Mouse (Mus musculus): Measurements from ENCODE around the gene Lurap1l. TPM values are rescaled to one million over a fixed set of nuclear protein-coding genes. Genes with fewer than 3 reads are reported as not detected.
A peak's percentile ranks its signal among the peaks of the same experiment; 100 is the strongest.

Gene Lurap1l
- 11.6 and 11.7 TPM in 2 replicates for polyA plus RNA-seq (2015; fragmentation: Nextera tagmentation; extraction: Ambion mirVana)

DNA sequence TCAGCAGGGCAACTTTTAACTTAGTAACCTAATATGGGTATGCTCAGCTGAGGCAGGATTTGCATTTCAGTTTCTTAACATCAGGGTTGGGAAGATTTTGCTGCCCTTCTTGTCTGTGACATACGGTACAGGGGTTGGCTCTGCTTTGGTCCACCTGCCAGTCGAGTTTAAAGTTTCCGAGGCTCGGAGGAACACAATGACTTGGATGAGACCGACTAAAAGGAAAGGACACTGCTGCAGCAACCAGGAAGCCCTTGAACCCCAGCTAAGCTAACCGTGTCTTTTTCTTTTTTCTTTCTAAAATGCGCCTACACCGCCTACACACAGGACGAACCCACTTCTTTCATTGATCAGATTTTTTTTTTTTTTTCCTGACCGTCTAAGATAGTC lies at the start of gene Lurap1l:
TSS of gene Lurap1l (plus strand) at position 166 of the 390 bp plus-strand sequence.
- Histone ChIP-seq H3K4me2 (replicated peaks) (peak within 1 kb of the TSS; percentile 90), H3K27me3 (no peaks in the 10 kb centered on the region), H3K4me1 (peaks cover 4% of the 10 kb centered on the region; the same call in 1 of the 2 replicates), H3K9ac (peak within 1 kb of the TSS; percentile 81), H3K9me3 (no peaks in the 10 kb centered on the region), H3K27ac (peak within 1 kb of the TSS; percentile 82), H3K4me3 (peak within 1 kb of the TSS; percentile 74), H3K36me3 (no peaks in the 10 kb centered on the region)
- WGBS = under 1% methylated on average over 10 of the region's 10 CpGs
- ATAC-seq (ENCODE audit: low FRiP score, low read depth) = peak; percentile 16; the same call in 1 of the 2 replicates

DNA sequence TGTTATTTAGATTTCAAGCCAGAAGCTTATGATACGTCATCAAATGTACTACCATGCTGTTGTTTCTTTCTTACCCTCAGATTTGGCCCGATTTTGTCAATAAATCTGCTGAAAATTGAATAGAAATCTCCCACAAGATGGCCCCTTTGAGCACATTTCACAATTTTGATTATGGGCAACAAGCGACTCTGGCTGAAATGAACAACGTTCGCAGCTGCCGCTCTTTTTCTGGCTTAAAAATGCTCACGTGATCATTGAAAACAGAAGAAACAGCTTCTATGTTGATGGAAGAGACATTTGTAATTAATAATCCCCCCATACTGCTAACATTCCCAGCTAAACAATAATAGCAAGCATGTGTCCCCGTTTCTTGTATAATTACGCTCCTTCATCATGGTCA lies 47.5 kb upstream of the Lurap1l start:
- no peak for ATAC-seq (ENCODE audit: low FRiP score, low read depth)
- no peak overlapping the region for H3K4me3 ChIP-seq

GRCm38 (mm10) chr4:80863906-80864305 lies 46.5 kb upstream of the Lurap1l start:
- Histone ChIP-seq H3K27ac (no peak overlapping the region), H3K4me2 (replicated peaks) (no peak overlapping the region), H3K9me3 (no peaks in the 10 kb centered on the region), H3K4me1 (no peaks in the 10 kb centered on the region), H3K9ac (no peak overlapping the region), H3K4me3 (no peak overlapping the region), H3K27me3 (no peaks in the 10 kb centered on the region), H3K36me3 (no peaks in the 10 kb centered on the region)
- 63% methylated on average over 7 of the region's 7 CpGs for WGBS
- no peak for ATAC-seq (ENCODE audit: low FRiP score, low read depth)

More for the DNA sequence above, 47.5 kb upstream of the Lurap1l start:
- no peaks in the 10 kb centered on the region for H3K9me3 ChIP-seq
- no peaks in the 10 kb centered on the region for H3K4me1 ChIP-seq
- no peak overlapping the region for H3K27ac ChIP-seq
- no peaks in the 10 kb centered on the region for H3K36me3 ChIP-seq
- no peak overlapping the region for H3K9ac ChIP-seq
- H3K27me3 ChIP-seq = no peaks in the 10 kb centered on the region
- H3K4me2 ChIP-seq (replicated peaks) = no peak overlapping the region
- 82% methylated on average over 9 of the region's 9 CpGs for WGBS

- ATAC-seq (ENCODE audit: low FRiP score, low read depth) = no peak
- 3% methylated on average over 17 of the region's 17 CpGs for WGBS
- Histone ChIP-seq H3K9me3 (no peaks in the 10 kb centered on the region), H3K4me2 (replicated peaks) (peak overlapping the region; percentile 67), H3K4me1 (no peaks in the 10 kb centered on the region), H3K36me3 (no peaks in the 10 kb centered on the region), H3K27me3 (no peaks in the 10 kb centered on the region), H3K27ac (no peak overlapping the region), H3K9ac (peak overlapping the region; percentile 61), H3K4me3 (peak overlapping the region; percentile 40)
Observed at GRCm38 (mm10) chr4:80864511-80864922, 45.9 kb upstream of the Lurap1l start.

DNA sequence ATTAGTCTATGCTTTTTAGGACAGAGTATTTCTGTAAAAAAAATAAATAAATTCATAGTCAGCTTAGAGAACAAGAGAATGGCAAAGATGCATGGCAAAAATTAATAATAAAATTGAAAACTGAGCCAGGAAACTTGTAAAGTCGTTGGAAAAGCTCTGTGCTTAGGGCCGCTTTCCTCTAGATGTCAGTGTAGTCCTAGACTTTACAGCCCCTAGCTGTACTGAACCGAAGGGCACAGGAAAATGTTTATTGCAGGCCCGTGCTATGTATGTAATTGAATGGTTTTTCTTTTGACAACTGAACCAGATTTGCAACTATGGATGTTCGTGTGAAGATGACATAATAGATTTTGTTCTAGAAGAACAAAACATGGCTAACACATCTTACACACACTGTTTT lies 44.4 kb upstream of the Lurap1l start:
- peak; percentile 87 for ATAC-seq (ENCODE audit: low FRiP score, low read depth)
- Histone ChIP-seq H3K4me1 (no peaks in the 10 kb centered on the region), H3K4me2 (replicated peaks) (no peak overlapping the region), H3K27me3 (no peaks in the 10 kb centered on the region), H3K9me3 (no peaks in the 10 kb centered on the region), H3K4me3 (no peak overlapping the region), H3K27ac (no peak overlapping the region), H3K9ac (no peak overlapping the region), H3K36me3 (no peaks in the 10 kb centered on the region)
- 12% methylated on average over 5 of the region's 5 CpGs for WGBS

- Histone ChIP-seq H3K4me3 (no peak overlapping the region), H3K9ac (no peak overlapping the region), H3K36me3 (no peaks in the 10 kb centered on the region), H3K9me3 (no peaks in the 10 kb centered on the region), H3K27me3 (no peaks in the 10 kb centered on the region), H3K4me1 (no peaks in the 10 kb centered on the region), H3K4me2 (replicated peaks) (no peak overlapping the region), H3K27ac (no peak overlapping the region)
- WGBS = 48% methylated on average over 2 of the region's 2 CpGs
- no peak for ATAC-seq (ENCODE audit: low FRiP score, low read depth)
Observed at GRCm38 (mm10) chr4:80869598-80869997, 40.8 kb upstream of the Lurap1l start.

GRCm38 (mm10) chr4:80872847-80873644 lies 37.4 kb upstream of the Lurap1l start:
- H3K36me3 ChIP-seq = no peaks in the 10 kb centered on the region
- H3K4me3 ChIP-seq = no peak overlapping the region
- no peak overlapping the region for H3K27ac ChIP-seq
- no peaks in the 10 kb centered on the region for H3K9me3 ChIP-seq
- no peaks in the 10 kb centered on the region for H3K4me1 ChIP-seq
- H3K4me2 ChIP-seq (replicated peaks) = no peak overlapping the region
- no peaks in the 10 kb centered on the region for H3K27me3 ChIP-seq
- no peak for ATAC-seq (ENCODE audit: low FRiP score, low read depth)
- H3K9ac ChIP-seq = no peak overlapping the region
- WGBS = 37% methylated on average over 6 of the region's 6 CpGs

DNA sequence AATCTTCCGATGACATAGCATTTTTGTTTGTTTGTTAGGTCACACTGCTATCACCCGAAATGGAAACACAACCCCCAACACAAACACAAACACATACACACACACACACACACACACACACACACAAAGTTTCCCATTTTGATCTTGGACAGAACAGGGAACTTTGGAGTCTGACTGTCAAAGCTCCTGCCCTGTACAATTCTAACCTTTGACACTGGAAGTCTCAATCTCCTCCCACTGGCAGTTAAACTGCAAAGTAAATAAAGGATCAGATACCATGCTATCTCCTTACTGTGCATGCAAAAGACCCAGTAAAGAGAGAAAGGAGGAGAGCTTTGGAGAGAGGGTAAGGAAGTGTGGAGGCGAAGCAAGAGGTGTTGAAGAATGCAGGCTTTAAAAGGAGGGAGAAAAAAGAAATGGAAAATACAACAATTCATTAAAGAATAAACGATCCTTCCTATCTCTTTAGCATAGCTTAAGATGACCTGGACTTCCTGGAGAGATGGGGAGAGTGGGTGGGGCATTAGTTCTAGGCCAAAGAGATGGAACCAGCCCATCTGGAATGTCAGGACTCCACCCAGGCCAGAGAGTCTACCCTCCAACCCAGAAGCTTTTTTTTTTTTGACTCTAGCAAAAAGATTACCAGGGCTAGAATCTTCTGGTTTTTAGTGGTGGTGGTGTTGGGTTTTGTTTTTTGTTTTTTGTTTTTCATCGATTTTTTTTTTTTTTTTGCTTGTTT lies 36.2 kb upstream of the Lurap1l start:
- Histone ChIP-seq H3K27me3 (no peaks in the 10 kb centered on the region), H3K4me3 (no peak overlapping the region), H3K9me3 (no peaks in the 10 kb centered on the region), H3K4me1 (no peaks in the 10 kb centered on the region), H3K36me3 (no peaks in the 10 kb centered on the region), H3K4me2 (replicated peaks) (no peak overlapping the region), H3K9ac (no peak overlapping the region), H3K27ac (no peak overlapping the region)
- no peak for ATAC-seq (ENCODE audit: low FRiP score, low read depth)
- 61% methylated on average over 5 of the region's 5 CpGs for WGBS

DNA sequence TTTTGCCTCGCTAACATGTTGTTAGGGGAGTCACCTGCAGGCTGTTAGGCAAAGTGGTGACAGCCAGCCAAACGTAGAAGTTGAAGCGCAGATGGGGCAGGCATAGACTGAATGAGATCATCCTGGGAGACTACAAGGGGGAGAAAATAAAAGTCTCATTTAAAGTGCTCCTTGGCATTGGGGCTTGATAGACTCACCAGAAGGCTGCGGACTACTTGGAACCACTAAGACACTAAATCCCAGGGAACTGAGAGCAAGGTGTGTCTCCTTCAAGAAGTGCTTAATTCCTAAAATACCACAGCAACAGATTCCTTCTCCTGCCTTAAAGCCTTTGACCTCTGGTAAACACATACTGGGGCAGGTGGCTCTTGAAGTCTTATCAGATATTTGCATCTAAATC lies 35.4 kb upstream of the Lurap1l start:
- H3K4me3 ChIP-seq = no peak overlapping the region
- no peak overlapping the region for H3K27ac ChIP-seq
- H3K4me1 ChIP-seq = no peaks in the 10 kb centered on the region
- no peaks in the 10 kb centered on the region for H3K27me3 ChIP-seq
- no peaks in the 10 kb centered on the region for H3K9me3 ChIP-seq
- 42% methylated on average over 4 of the region's 4 CpGs for WGBS
- no peak overlapping the region for H3K9ac ChIP-seq
- no peak overlapping the region for H3K4me2 ChIP-seq (replicated peaks)
- no peaks in the 10 kb centered on the region for H3K36me3 ChIP-seq
- ATAC-seq (ENCODE audit: low FRiP score, low read depth) = no peak

GRCm38 (mm10) chr4:80881996-80882599 lies 28.3 kb upstream of the Lurap1l start:
- H3K4me1 ChIP-seq = no peaks in the 10 kb centered on the region
- H3K27me3 ChIP-seq = no peaks in the 10 kb centered on the region
- no peaks in the 10 kb centered on the region for H3K9me3 ChIP-seq
- WGBS = 47% methylated on average over 1 of the region's 1 CpGs
- no peak overlapping the region for H3K4me2 ChIP-seq (replicated peaks)
- H3K9ac ChIP-seq = no peak overlapping the region
- no peaks in the 10 kb centered on the region for H3K36me3 ChIP-seq
- H3K27ac ChIP-seq = no peak overlapping the region
- ATAC-seq (ENCODE audit: low FRiP score, low read depth) = no peak
- H3K4me3 ChIP-seq = no peak overlapping the region

DNA sequence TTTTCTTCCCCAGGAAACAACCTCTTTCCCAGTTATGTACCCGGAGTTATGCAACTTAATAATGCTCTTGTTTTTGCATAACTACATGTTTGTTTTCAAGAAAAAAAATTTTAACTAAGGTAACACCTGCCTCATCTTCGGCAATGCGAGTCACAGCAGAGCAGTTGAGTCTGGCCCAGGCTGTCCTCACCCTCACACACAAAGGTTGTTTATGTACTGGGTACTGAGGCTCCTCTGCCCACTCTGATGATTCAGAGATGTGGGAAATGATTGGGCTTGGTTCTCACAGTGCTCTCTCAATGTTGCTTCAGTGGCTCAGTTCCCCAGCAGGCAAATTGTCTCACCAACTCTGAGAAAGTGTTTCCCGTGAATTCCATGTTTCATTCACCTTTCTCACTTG lies 23.8 kb upstream of the Lurap1l start:
- Histone ChIP-seq H3K36me3 (no peaks in the 10 kb centered on the region), H3K4me3 (no peak overlapping the region), H3K27me3 (no peaks in the 10 kb centered on the region), H3K9ac (no peak overlapping the region), H3K9me3 (no peaks in the 10 kb centered on the region), H3K4me2 (replicated peaks) (no peak overlapping the region), H3K27ac (no peak overlapping the region), H3K4me1 (no peaks in the 10 kb centered on the region)
- 77% methylated on average over 4 of the region's 4 CpGs for whole genome bisulfite sequencing
- ATAC-seq (ENCODE audit: low FRiP score, low read depth) = no peak

DNA sequence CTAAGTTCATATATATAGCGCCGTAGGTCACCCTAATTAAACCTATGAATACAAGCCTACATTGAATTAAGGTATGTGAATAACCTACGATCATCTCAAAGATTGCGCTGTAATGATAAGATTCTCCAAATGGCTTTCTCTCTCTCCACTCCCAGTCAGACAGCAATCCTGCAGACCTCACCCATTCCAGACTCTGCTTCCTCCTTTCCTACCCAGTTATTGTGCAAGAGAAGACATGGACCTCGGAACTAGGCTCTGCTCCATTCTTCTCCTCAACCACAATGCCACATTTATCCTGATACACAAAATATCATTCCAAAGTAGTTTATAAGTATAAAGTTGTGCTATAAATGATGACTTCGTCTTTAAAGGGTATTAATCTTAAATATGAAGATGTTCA lies 19.4 kb upstream of the Lurap1l start:
- WGBS = 88% methylated on average over 6 of the region's 6 CpGs
- no peak for ATAC-seq (ENCODE audit: low FRiP score, low read depth)
- no peak overlapping the region for H3K9ac ChIP-seq
- H3K4me2 ChIP-seq (replicated peaks) = no peak overlapping the region
- H3K4me3 ChIP-seq = no peak overlapping the region
- no peak overlapping the region for H3K27ac ChIP-seq
- no peaks in the 10 kb centered on the region for H3K4me1 ChIP-seq
- no peaks in the 10 kb centered on the region for H3K27me3 ChIP-seq
- no peaks in the 10 kb centered on the region for H3K36me3 ChIP-seq
- H3K9me3 ChIP-seq = no peaks in the 10 kb centered on the region
